Mouse (Mus musculus) gastrocnemius, postnatal 36 days (tissue): ENCODE data around the gene Rxra. TPM values are rescaled to one million over a fixed set of nuclear protein-coding genes. Genes with fewer than 3 reads are reported as not detected.

Experiments
- DNase-seq, 2 experiments: peaks; one replicate each; pipeline ENCODE4 v3.0.0; 2022
- intact Hi-C: fragments of 180-260 bp; cut with DNase I; formaldehyde crosslinking; loops from one replicate; pipeline ENCODE4 v1.15.1; 2025
- total RNA-seq, 2 experiments: library from RNA; stranded (reverse); gene quantifications; 2 replicates each; pipeline ENCODE4 v1.2.3; 2021

Gene Rxra
- total RNA-seq, 2 experiments from 2014 or later, result 95.6 to 103 TPM

GRCm38 (mm10) chr2:27666719-27667118, 9.5 kb upstream of the Rxra start:
- DNase-seq, result no peak
- intact Hi-C loops, result no loop called here

- intact Hi-C loops, result no loop called here
- DNase-seq, result no peak
Observed at GRCm38 (mm10) chr2:27667677-27668076, 8.6 kb upstream of the Rxra start.

GRCm38 (mm10) chr2:27670746-27671145, 5.5 kb upstream of the Rxra start:
- intact Hi-C loops, result loop anchor here (5.0 kb wide), 1 partner anchor 93 kb away; no protein-coding TSS in a partner anchor
- no peak for DNase-seq

- intact Hi-C loops, result loop anchor here (5.0 kb wide), 1 partner anchor 94 kb away; no protein-coding TSS in a partner anchor
- peak in 1 of 2 experiments; percentile 62 for DNase-seq
Observed at GRCm38 (mm10) chr2:27671633-27672091, 4.6 kb upstream of the Rxra start.

GRCm38 (mm10) chr2:27676478-27677325, 462 bp downstream of the Rxra start:
- peak; percentile 71 to 74 for DNase-seq
- intact Hi-C loops, result loop anchor here (2.0 kb wide), 1 partner anchor 84 kb away; no protein-coding TSS in a partner anchor

- DNase-seq, result peak in 1 of 2 experiments; percentile 64
- intact Hi-C loops, result loop anchor here (2.0 kb wide), 1 partner anchor 83 kb away; no protein-coding TSS in a partner anchor
Observed at GRCm38 (mm10) chr2:27677411-27678310, 1.4 kb downstream of the Rxra start.

GRCm38 (mm10) chr2:27678331-27678730, 2.1 kb downstream of the Rxra start:
- DNase-seq, result no peak
- intact Hi-C loops, result no loop called here

- intact Hi-C loops, result loop anchor here (1.0 kb wide), 1 partner anchor 41 kb away; no protein-coding TSS in a partner anchor
- peak in 1 of 2 experiments; percentile 54 for DNase-seq
Observed at GRCm38 (mm10) chr2:27678836-27679480, 2.7 kb downstream of the Rxra start.

- DNase-seq, result peak in 1 of 2 experiments; percentile 53
Observed at GRCm38 (mm10) chr2:27679621-27680025, 3.4 kb downstream of the Rxra start.

GRCm38 (mm10) chr2:27680058-27680457, 3.8 kb downstream of the Rxra start:
- intact Hi-C loops, result no loop called here
- peak; percentile 34 to 58 for DNase-seq

More at GRCm38 (mm10) chr2:27679621-27680025, 3.4 kb downstream of the Rxra start:
- intact Hi-C loops, result loop anchor here (1.0 kb wide), 1 partner anchor 41 kb away; no protein-coding TSS in a partner anchor

GRCm38 (mm10) chr2:27680595-27680994, 4.4 kb downstream of the Rxra start:
- intact Hi-C loops, result no loop called here
- peak in 1 of 2 experiments; percentile 32 for DNase-seq

- peak in 1 of 2 experiments; percentile 15 for DNase-seq
- intact Hi-C loops, result no loop called here
Observed at GRCm38 (mm10) chr2:27681426-27681825, 5.2 kb downstream of the Rxra start.

- peak in 1 of 2 experiments; percentile 21 for DNase-seq
- intact Hi-C loops, result no loop called here
Observed at GRCm38 (mm10) chr2:27682096-27682495, 5.9 kb downstream of the Rxra start.

GRCm38 (mm10) chr2:27684017-27684657, 7.9 kb downstream of the Rxra start:
- DNase-seq, result no peak
- intact Hi-C loops, result no loop called here

GRCm38 (mm10) chr2:27685917-27686316, 9.7 kb downstream of the Rxra start:
- intact Hi-C loops, result loop anchor here (5.0 kb wide), 1 partner anchor 46 kb away; no protein-coding TSS in a partner anchor
- DNase-seq, result no peak

- DNase-seq, result no peak
- intact Hi-C loops, result loop anchor here (5.0 kb wide), 1 partner anchor 46 kb away; no protein-coding TSS in a partner anchor
Observed at GRCm38 (mm10) chr2:27686335-27686734, 10.1 kb downstream of the Rxra start.

- DNase-seq, result no peak
Observed at GRCm38 (mm10) chr2:27687041-27687440, 10.8 kb downstream of the Rxra start.

GRCm38 (mm10) chr2:27687973-27688372, 11.7 kb downstream of the Rxra start:
- intact Hi-C loops, result loop anchor here (5.0 kb wide), 1 partner anchor 44 kb away; no protein-coding TSS in a partner anchor
- no peak for DNase-seq

More at GRCm38 (mm10) chr2:27687041-27687440, 10.8 kb downstream of the Rxra start:
- intact Hi-C loops, result loop anchor here (5.0 kb wide), 1 partner anchor 45 kb away; no protein-coding TSS in a partner anchor

GRCm38 (mm10) chr2:27690714-27691113, 14.5 kb downstream of the Rxra start:
- no peak for DNase-seq
- intact Hi-C loops, result no loop called here
